Mouse (Mus musculus): Measurements from ENCODE around the gene Pakap. TPM values are rescaled to one million over a fixed set of nuclear protein-coding genes. Genes with fewer than 3 reads are reported as not detected.

Gene Pakap
- polyA plus RNA-seq, 1 experiment = 0.38 TPM

DNA sequence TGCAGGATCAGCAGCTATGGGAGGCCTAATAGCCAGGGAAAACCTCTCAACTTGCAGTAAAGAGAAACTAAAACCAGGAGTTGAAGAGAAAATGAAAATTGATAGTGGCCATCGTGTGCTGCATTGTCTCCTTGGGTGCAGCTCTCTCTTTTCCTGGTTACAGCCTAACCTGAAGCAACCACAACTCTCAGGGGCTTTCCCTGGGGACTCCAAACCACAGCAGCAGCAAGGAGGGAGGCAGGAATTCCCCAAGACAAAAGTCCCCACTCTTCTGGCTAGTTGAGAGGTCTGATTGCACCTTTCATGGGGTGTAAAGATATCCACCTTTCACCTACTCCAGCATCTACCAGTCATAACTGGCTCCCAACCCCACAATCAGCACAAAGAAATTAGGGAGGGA is 157.6 kb downstream of the Pakap start:
- WGBS = 22% methylated on average over 1 of the region's 1 CpGs
- no peaks in the 10 kb centered on the region for H3K36me3 ChIP-seq (ENCODE audit: control insufficient read depth, insufficient read depth, low read length)
- H3K27ac ChIP-seq (ENCODE audit: control insufficient read depth, insufficient read depth, low read length) = no peak overlapping the region
- no peaks in the 10 kb centered on the region for H3K27me3 ChIP-seq (ENCODE audit: control insufficient read depth, insufficient read depth, low read length)
- H3K4me1 ChIP-seq (replicated peaks; ENCODE audit: control insufficient read depth, insufficient read depth, low read length) = peaks cover 14% of the 10 kb centered on the region
- no peak for TF ChIP-seq POLR2A (IDR thresholded peaks at IDR 0.05; ENCODE audit: control insufficient read depth, extremely low read depth, insufficient read depth, low read length, poor library complexity)
- TF ChIP-seq CTCF (IDR thresholded peaks at IDR 0.05; ENCODE audit: borderline replicate concordance, control insufficient read depth, extremely low read depth, insufficient read depth, low read length, poor library complexity) = no peak
- DNase-seq = no peak
- H3K4me3 ChIP-seq (ENCODE audit: control insufficient read depth, insufficient read depth, low read length) = no peak overlapping the region

DNA sequence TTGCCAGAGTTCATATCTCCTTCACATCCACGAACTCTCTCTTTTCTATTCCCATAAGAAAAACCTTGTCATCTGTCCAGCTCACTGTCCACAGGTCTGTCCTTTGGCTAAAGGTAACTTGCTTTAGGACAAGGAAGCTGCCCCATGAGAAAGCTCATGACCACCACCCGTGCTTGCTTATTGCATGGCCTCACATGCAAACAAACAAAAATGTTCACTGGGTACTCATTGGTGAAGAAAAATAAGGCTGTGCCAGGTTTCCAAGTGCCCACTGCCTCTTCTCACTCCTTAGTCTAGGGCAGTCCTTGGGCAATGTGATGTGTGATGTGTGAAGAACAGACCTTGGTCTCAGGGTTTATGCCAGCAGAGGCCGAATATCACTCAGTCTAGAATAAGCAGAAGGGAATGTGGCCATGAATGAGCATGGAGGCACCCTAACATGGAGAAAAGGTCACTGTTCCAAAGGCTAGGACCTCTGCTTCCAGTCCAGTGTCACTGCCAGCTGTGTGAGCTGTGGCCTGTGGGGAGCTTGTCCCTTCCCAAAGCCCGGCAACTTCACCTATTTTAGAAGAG is 160.7 kb downstream of the Pakap start:
- TF ChIP-seq POLR2A (IDR thresholded peaks at IDR 0.05; ENCODE audit: control insufficient read depth, extremely low read depth, insufficient read depth, low read length, poor library complexity) (no peak), CTCF (IDR thresholded peaks at IDR 0.05; ENCODE audit: borderline replicate concordance, control insufficient read depth, extremely low read depth, insufficient read depth, low read length, poor library complexity) (no peak)
- 80% methylated on average over 4 of the region's 4 CpGs for WGBS
- H3K27me3 ChIP-seq (ENCODE audit: control insufficient read depth, insufficient read depth, low read length) = no peaks in the 10 kb centered on the region
- H3K4me1 ChIP-seq (replicated peaks; ENCODE audit: control insufficient read depth, insufficient read depth, low read length) = peaks cover 21% of the 10 kb centered on the region
- no peak overlapping the region for H3K4me3 ChIP-seq (ENCODE audit: control insufficient read depth, insufficient read depth, low read length)
- H3K36me3 ChIP-seq (ENCODE audit: control insufficient read depth, insufficient read depth, low read length) = no peaks in the 10 kb centered on the region
- H3K27ac ChIP-seq (ENCODE audit: control insufficient read depth, insufficient read depth, low read length) = no peak overlapping the region
- no peak for DNase-seq

DNA sequence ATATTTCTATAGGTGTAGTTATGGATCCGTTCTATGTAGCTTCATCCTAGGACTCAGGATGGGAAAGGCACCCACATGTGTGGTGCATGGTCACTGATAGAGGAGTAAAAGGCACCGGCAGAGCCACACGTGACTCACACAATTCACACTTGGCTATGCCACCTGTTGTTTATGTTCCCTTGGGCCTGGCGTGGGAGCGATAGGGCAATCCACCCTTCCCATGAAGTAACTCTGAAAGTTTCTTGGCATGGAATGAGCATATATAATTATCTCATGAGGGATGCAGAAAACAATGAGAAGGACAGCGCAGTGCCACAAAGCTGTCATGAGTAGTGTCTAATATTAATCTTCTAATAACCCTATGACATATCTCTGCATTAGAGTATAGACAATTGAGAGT is 162.1 kb downstream of the Pakap start:
- no peaks in the 10 kb centered on the region for H3K27me3 ChIP-seq (ENCODE audit: control insufficient read depth, insufficient read depth, low read length)
- no peak for DNase-seq
- no peaks in the 10 kb centered on the region for H3K36me3 ChIP-seq (ENCODE audit: control insufficient read depth, insufficient read depth, low read length)
- WGBS = over 99% methylated on average over 6 of the region's 6 CpGs
- no peak overlapping the region for H3K4me3 ChIP-seq (ENCODE audit: control insufficient read depth, insufficient read depth, low read length)
- no peak for TF ChIP-seq POLR2A (IDR thresholded peaks at IDR 0.05; ENCODE audit: control insufficient read depth, extremely low read depth, insufficient read depth, low read length, poor library complexity)
- no peak for TF ChIP-seq CTCF (IDR thresholded peaks at IDR 0.05; ENCODE audit: borderline replicate concordance, control insufficient read depth, extremely low read depth, insufficient read depth, low read length, poor library complexity)
- H3K4me1 ChIP-seq (replicated peaks; ENCODE audit: control insufficient read depth, insufficient read depth, low read length) = peaks cover 25% of the 10 kb centered on the region
- H3K27ac ChIP-seq (ENCODE audit: control insufficient read depth, insufficient read depth, low read length) = no peak overlapping the region

DNA sequence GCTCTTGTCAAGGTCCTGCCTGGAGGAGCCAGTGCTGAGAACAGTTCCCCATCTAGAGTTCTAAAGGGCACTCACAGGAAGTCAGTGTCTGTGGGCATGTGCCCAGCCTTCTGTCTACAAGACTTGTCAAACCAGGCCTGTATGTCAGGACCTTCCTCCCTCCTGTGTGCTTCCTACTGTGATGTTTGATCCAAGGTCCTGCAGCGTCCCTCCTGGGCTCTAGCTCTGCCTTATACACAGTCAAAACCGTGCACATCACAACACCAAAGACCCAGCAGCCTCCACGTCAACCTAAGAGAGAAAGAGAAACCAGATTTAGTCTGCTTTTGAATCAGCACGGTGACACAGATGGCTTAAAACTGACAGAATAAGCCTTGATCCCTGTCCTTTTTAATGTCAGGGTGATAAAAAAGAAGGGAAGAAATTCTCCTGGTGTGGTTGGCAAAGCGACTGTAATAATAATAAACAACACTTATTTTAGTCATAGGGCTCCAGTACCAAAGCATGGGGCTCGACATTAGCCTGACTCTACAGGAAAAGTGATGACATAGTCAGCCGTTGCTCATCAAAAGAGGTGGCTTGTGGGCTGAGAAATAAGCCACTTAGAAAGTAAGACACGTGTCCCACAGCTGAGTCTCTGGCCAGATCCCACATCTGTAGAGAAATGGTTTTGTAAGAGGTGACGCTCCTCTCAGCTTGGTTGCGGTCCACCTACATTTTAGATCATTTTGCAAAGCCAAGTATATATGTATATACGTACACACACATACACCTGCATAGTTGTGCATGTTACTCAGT is 163.0 kb downstream of the Pakap start:
- peaks cover 25% of the 10 kb centered on the region for H3K4me1 ChIP-seq (replicated peaks; ENCODE audit: control insufficient read depth, insufficient read depth, low read length)
- TF ChIP-seq CTCF (IDR thresholded peaks at IDR 0.05; ENCODE audit: borderline replicate concordance, control insufficient read depth, extremely low read depth, insufficient read depth, low read length, poor library complexity) (no peak), POLR2A (IDR thresholded peaks at IDR 0.05; ENCODE audit: control insufficient read depth, extremely low read depth, insufficient read depth, low read length, poor library complexity) (no peak)
- no peaks in the 10 kb centered on the region for H3K27me3 ChIP-seq (ENCODE audit: control insufficient read depth, insufficient read depth, low read length)
- H3K4me3 ChIP-seq (ENCODE audit: control insufficient read depth, insufficient read depth, low read length) = peak overlapping the region; percentile 16; the same call in 1 of the 2 replicates
- WGBS = 8% methylated on average over 11 of the region's 11 CpGs
- no peaks in the 10 kb centered on the region for H3K36me3 ChIP-seq (ENCODE audit: control insufficient read depth, insufficient read depth, low read length)
- peak; percentile 31 for DNase-seq
- H3K27ac ChIP-seq (ENCODE audit: control insufficient read depth, insufficient read depth, low read length) = peak overlapping the region; percentile 32

DNA sequence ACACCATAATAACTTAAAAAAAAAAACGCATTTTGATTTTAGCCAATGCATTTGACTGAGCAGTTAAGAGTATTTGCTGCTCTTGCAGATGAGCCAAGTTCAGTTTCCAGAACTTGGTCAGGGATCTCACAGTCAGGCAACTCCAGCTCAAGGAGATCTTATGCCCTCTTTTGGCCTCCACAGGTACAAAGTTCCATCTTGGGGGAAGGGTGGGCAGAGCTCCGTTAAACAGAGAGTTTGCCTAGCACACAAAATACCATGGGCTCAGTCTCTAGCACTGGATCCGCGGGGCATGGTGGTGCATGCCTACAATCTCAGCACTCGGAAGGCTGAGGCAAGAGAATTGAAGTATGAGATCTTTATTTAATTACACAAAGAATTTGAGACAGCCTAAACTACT is 164.4 kb downstream of the Pakap start:
- DNase-seq = no peak
- Histone ChIP-seq H3K27ac (ENCODE audit: control insufficient read depth, insufficient read depth, low read length) (no peak overlapping the region), H3K4me1 (replicated peaks; ENCODE audit: control insufficient read depth, insufficient read depth, low read length) (peaks cover 25% of the 10 kb centered on the region), H3K36me3 (ENCODE audit: control insufficient read depth, insufficient read depth, low read length) (no peaks in the 10 kb centered on the region), H3K4me3 (ENCODE audit: control insufficient read depth, insufficient read depth, low read length) (no peak overlapping the region), H3K27me3 (ENCODE audit: control insufficient read depth, insufficient read depth, low read length) (no peaks in the 10 kb centered on the region)
- TF ChIP-seq CTCF (IDR thresholded peaks at IDR 0.05; ENCODE audit: borderline replicate concordance, control insufficient read depth, extremely low read depth, insufficient read depth, low read length, poor library complexity) (no peak), POLR2A (IDR thresholded peaks at IDR 0.05; ENCODE audit: control insufficient read depth, extremely low read depth, insufficient read depth, low read length, poor library complexity) (no peak)
- 92% methylated on average over 5 of the region's 5 CpGs for WGBS

DNA sequence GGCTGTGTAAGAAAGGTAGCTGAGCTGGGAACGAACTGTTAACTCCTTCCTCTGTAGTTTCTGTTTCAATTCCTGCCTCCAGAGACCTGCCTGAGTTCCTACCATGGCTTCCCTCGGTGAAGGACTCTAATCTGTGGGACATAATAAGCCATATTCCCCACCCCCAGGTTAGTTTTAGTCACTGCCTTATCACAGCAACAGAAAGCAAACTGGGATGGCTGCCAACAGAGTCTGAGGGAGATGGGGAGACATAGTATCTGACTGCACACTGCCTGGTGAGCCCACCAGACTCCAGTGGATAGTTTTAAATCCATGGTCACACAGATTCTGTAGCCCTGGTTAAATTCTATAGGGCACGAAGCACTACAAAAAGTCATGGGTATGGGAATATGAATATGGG is 165.5 kb downstream of the Pakap start:
- 66% methylated on average over 3 of the region's 3 CpGs for WGBS
- Histone ChIP-seq H3K4me1 (replicated peaks; ENCODE audit: control insufficient read depth, insufficient read depth, low read length) (peaks cover 25% of the 10 kb centered on the region), H3K27ac (ENCODE audit: control insufficient read depth, insufficient read depth, low read length) (no peak overlapping the region), H3K4me3 (ENCODE audit: control insufficient read depth, insufficient read depth, low read length) (no peak overlapping the region), H3K27me3 (ENCODE audit: control insufficient read depth, insufficient read depth, low read length) (no peaks in the 10 kb centered on the region), H3K36me3 (ENCODE audit: control insufficient read depth, insufficient read depth, low read length) (no peaks in the 10 kb centered on the region)
- DNase-seq = no peak
- TF ChIP-seq CTCF (IDR thresholded peaks at IDR 0.05; ENCODE audit: borderline replicate concordance, control insufficient read depth, extremely low read depth, insufficient read depth, low read length, poor library complexity) (no peak), POLR2A (IDR thresholded peaks at IDR 0.05; ENCODE audit: control insufficient read depth, extremely low read depth, insufficient read depth, low read length, poor library complexity) (no peak)

All from thymus, adult 2 months (tissue).